Mouse (Mus musculus) kidney, embryonic 15.5 days (tissue): ENCODE measurements around the gene Tmem211. TPM values are rescaled to one million over a fixed set of nuclear protein-coding genes. Genes with fewer than 3 reads are reported as not detected.

Experiments used
- ATAC-seq: fragments of 200-750 bp; cut with Nextera tagmentation; replicated peaks from 2 replicates; pipeline ENCODE4 v1.8.0; 2017; ENCODE audit warnings: moderate TSS enrichment; ENCODE audit not compliant: low FRiP score
- H3K27ac ChIP-seq: fragments of 300-500 bp; sonication (generic); 2 replicates; pipeline ENCODE4 v1.5.1; 2015; ENCODE audit warnings: mild to moderate bottlenecking, inconsistent platforms
- H3K27me3 ChIP-seq: fragments of 300-500 bp; sonication (generic); 2 replicates; pipeline ENCODE4 v1.6.1; 2015; ENCODE audit warnings: inconsistent platforms
- H3K36me3 ChIP-seq: fragments of 300-500 bp; sonication (generic); 2 replicates; pipeline ENCODE4 v1.6.1; 2015; ENCODE audit warnings: inconsistent platforms
- H3K4me1 ChIP-seq: fragments of 300-500 bp; sonication (generic); 2 replicates; pipeline ENCODE4 v1.6.1; 2015; ENCODE audit warnings: inconsistent platforms
- H3K4me2 ChIP-seq: fragments of 300-500 bp; sonication (generic); 2 replicates; pipeline ENCODE4 v1.6.1; 2015; ENCODE audit warnings: moderate library complexity, mild to moderate bottlenecking, inconsistent platforms
- H3K4me3 ChIP-seq: fragments of 300-500 bp; sonication (generic); replicated peaks from 2 replicates; pipeline ENCODE4 v1.5.1; 2015; ENCODE audit warnings: mild to moderate bottlenecking, inconsistent platforms
- H3K9ac ChIP-seq: fragments of 300-500 bp; sonication (generic); 2 replicates; pipeline ENCODE4 v1.6.1; 2015; ENCODE audit warnings: mild to moderate bottlenecking, inconsistent platforms
- H3K9me3 ChIP-seq: fragments of 300-500 bp; sonication (generic); replicated peaks from 2 replicates; pipeline ENCODE4 v1.6.1; 2016; ENCODE audit warnings: inconsistent platforms
- WGBS: fragments of 180-500 bp; shearing (Covaris S2); methylation state at CpG from one replicate; pipeline ENCODE4 v1.1.7; 2015; ENCODE audit warnings: mixed read lengths; 5-methylcytosine and 5-hydroxymethylcytosine counted together
- polyA plus RNA-seq: library from polyadenylated mRNA; unstranded; fragments of >200 nt; fragmentation: Nextera tagmentation; extraction: Ambion mirVana; gene quantifications from 2 replicates; pipeline ENCODE4 v1.2.1, GENCODE M21; 2015

Tmem211 gene
- polyA plus RNA-seq, result 0.19 TPM in 1 of 2 replicates, not detected in the other

DNA sequence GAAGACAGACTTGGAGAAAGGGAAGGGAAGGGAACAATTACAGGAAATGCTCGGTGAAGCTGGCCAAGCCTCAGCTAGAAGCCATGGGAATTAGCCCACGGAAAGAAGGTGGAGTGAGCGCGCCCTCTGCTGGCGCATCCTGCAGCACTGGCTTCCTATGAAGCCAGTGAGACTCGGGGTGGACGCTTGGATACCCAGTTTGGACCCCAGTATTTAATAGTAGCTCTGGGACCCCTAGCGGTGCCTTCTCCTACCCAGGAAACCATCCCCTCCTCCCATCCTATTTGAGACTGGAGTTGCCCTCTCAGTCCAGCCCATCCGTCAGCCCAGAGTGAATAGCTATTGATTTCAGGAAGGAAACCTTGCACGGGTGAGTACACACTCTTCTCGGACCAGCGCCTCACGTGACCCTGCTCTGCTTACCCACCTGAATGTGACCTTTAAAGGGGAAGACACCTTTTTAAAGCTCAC is at the start of gene Tmem211:
Gene Tmem211 (plus strand): TSS at position 278 of the 471 bp plus-strand sequence.
- Histone ChIP-seq H3K9me3 (no peaks in the 10 kb centered on the region), H3K4me2 (peak within 1 kb of the TSS; percentile 53), H3K9ac (peak within 1 kb of the TSS; percentile 23; the same call in 1 of the 2 replicates), H3K4me3 (peak within 1 kb of the TSS; percentile 24), H3K27ac (peak within 1 kb of the TSS; percentile 86), H3K36me3 (no peaks in the 10 kb centered on the region), H3K4me1 (peaks cover 33% of the 10 kb centered on the region), H3K27me3 (no peaks in the 10 kb centered on the region)
- peak; percentile 87 for ATAC-seq
- under 1% methylated on average over 13 of the region's 13 CpGs for WGBS

DNA sequence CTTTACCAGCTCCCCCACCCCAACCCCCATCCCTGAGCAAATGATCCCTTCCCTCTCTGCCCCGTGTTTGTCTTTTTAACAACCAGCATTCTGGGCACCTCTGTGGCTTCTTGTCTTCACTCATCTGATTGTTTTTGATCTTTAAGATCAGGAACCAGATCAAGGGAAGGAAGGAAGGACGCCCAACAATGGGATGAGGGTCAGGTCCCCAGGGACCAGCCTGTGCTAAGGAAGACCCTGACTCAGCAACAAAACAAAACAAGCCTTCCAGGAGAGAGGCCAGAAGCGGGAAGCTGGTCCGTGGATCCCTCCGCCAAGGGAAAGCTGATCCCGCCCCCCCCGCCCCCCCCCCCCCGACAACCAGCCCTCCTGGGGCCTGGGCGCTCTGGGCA is 47.3 kb upstream of the Tmem211 start:
- 2% methylated on average over 7 of the region's 9 CpGs for whole genome bisulfite sequencing
- Histone ChIP-seq H3K4me1 (peaks cover 37% of the 10 kb centered on the region), H3K9ac (peak overlapping the region; percentile 50), H3K4me3 (peak overlapping the region; percentile 33), H3K27ac (peak overlapping the region; percentile 97), H3K27me3 (no peaks in the 10 kb centered on the region), H3K9me3 (no peaks in the 10 kb centered on the region), H3K36me3 (peaks cover 20% of the 10 kb centered on the region), H3K4me2 (peak overlapping the region; percentile 62)
- no peak for ATAC-seq

DNA sequence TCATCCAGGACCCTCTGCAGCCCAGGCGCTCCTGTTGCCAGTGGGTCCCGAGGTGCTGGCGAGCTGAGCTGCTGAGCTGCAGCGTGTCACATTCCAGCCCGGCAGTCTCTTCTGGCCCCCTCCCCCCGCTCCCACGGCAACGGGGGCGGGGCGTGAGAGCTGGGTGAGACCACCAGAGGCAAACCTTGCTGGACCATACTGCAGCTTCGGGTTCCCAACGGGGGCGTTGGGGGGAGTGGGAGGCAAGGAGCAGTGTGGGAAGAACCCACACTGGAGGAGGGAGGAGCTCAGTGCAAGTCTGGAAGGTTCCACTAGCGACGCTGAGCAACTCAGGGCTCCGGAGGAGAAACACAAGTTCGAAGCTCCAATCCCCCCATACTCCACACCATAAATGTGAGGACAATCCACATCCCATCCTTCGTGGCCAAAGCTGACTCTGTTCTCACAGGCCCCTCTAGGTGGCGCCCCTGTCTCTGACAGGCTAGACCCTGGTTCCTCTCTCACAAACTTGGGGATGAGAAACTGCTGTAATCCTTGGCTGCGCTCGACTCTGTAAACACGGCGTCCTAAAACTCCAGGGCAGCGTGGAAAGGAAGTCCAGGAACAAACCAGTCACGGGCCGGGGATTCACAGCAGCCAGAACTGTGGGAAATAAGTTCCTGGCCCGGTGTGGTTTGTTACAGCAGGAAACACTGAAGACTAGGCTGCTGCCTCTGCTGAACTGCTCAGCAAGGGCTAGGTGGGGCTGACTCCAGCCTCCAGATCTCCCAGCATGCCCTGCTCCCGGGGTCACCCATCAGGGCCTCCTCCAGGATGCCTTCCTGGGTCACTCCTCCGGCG is 46.6 kb upstream of the Tmem211 start:
- H3K9me3 ChIP-seq, result no peaks in the 10 kb centered on the region
- peak overlapping the region; percentile 62 for H3K4me2 ChIP-seq
- peak overlapping the region; percentile 50 for H3K9ac ChIP-seq
- H3K27me3 ChIP-seq, result no peaks in the 10 kb centered on the region
- WGBS, result 2% methylated on average over 29 of the region's 30 CpGs
- peak; percentile 82 for ATAC-seq
- peak overlapping the region; percentile 97 for H3K27ac ChIP-seq
- peaks cover 34% of the 10 kb centered on the region for H3K4me1 ChIP-seq
- H3K4me3 ChIP-seq, result peak overlapping the region; percentile 33
- H3K36me3 ChIP-seq, result peaks cover 25% of the 10 kb centered on the region

DNA sequence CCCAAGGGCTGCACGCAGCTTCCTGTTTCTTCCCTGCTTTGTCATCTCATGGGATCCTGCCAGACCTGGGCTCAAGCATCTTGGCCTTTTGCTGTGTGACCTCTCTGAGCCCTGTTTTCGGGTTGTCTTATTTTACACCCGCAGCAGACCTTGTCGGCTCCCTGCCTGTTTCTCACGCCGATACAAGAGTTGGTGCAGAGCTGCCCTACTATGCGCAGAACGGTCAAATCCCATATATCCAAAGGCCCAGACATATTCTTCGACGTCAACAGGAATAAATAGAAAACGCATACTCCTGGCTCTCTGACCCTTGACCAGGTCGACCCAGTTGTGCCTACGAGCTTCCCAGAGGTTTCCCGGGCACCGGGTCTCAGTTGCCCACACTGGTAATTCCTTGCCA is 46.0 kb upstream of the Tmem211 start:
- peak overlapping the region; percentile 50 for H3K9ac ChIP-seq
- H3K27me3 ChIP-seq, result no peaks in the 10 kb centered on the region
- peak overlapping the region; percentile 33; the same call in 1 of the 2 replicates for H3K4me3 ChIP-seq
- 73% methylated on average over 15 of the region's 15 CpGs for WGBS
- peaks cover 25% of the 10 kb centered on the region for H3K36me3 ChIP-seq
- H3K27ac ChIP-seq, result peak overlapping the region; percentile 97
- peak overlapping the region; percentile 62 for H3K4me2 ChIP-seq
- peaks cover 31% of the 10 kb centered on the region for H3K4me1 ChIP-seq
- no peaks in the 10 kb centered on the region for H3K9me3 ChIP-seq
- 0 out of 2 replicates have a peak, but pooled peaks have one; percentile 5 for ATAC-seq

DNA sequence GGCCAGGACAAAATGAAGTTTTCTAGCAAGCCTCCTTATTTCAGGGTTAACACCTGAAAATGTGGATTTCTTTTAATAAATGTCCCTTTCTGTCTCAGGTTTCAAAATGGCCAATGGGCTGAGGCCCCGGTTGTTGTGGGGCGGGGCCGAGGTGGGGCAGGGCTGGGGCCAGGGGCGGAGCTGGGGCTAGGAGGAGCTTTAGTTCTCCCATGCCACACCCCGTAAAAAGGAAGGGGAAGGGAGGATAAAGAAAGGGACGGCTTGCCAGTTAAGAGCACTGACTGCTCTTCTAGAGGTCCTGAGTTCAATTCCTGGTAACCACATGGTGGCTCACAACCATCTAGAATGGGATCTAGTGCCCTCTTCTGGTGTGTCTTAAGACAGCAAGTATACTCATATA is 45.3 kb upstream of the Tmem211 start:
- WGBS, result 35% methylated on average over 6 of the region's 6 CpGs
- ATAC-seq, result no peak
- Histone ChIP-seq H3K27ac (peak overlapping the region; percentile 97), H3K4me1 (peaks cover 31% of the 10 kb centered on the region), H3K4me3 (no peak overlapping the region), H3K9ac (no peak overlapping the region), H3K27me3 (no peaks in the 10 kb centered on the region), H3K9me3 (no peaks in the 10 kb centered on the region), H3K36me3 (peaks cover 28% of the 10 kb centered on the region), H3K4me2 (no peak overlapping the region)

DNA sequence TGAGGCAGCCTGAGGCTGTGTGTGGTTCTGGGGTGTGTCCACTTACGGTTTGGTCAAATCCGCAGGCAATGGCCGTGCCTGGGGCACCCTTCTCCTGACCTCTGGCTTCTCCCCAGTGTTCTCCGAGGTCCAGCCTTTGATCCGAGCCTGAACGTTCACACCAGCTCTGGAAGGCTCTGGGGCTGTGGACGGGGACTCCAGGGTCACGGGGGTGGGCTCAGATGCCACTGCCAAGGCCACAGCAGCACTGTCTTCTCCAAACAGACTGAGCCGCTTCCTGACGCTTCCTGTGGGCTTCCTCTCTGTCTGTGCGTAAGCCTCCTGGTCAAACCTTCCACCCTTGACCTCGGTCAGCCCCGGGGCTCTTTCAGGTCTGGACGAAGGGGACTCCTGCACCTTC is 36.2 kb upstream of the Tmem211 start:
- Histone ChIP-seq H3K4me3 (no peak overlapping the region), H3K27ac (no peak overlapping the region), H3K36me3 (peaks cover 36% of the 10 kb centered on the region), H3K9ac (no peak overlapping the region), H3K4me2 (no peak overlapping the region), H3K4me1 (peaks cover 9% of the 10 kb centered on the region; the same call in 1 of the 2 replicates), H3K27me3 (no peaks in the 10 kb centered on the region), H3K9me3 (no peaks in the 10 kb centered on the region)
- ATAC-seq, result no peak
- 53% methylated on average over 14 of the region's 14 CpGs for WGBS

DNA sequence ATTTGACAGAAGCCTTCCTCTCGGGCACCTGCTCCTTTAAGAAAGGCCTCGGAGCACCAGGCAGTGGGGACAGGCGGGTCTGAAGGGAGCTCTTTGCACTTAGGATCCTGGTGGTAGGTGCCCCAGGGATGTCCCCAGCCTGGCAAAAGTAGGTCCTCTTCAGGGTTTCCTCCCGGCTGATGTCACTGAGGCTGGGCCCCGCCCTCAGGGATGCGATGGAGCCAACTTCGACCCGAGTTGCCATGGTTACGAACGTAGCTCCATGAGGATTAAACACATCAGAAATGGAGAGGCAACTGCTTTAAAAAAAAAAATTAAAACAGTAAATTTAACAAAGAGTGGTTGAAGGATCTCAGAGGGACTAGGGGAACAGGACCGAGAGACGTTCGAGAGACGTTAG is 34.8 kb upstream of the Tmem211 start:
- Histone ChIP-seq H3K27me3 (no peaks in the 10 kb centered on the region), H3K36me3 (peaks cover 32% of the 10 kb centered on the region), H3K9ac (no peak overlapping the region), H3K4me1 (peaks cover 21% of the 10 kb centered on the region), H3K4me2 (no peak overlapping the region), H3K27ac (no peak overlapping the region), H3K4me3 (no peak overlapping the region), H3K9me3 (no peaks in the 10 kb centered on the region)
- ATAC-seq, result no peak
- WGBS, result 79% methylated on average over 14 of the region's 14 CpGs

DNA sequence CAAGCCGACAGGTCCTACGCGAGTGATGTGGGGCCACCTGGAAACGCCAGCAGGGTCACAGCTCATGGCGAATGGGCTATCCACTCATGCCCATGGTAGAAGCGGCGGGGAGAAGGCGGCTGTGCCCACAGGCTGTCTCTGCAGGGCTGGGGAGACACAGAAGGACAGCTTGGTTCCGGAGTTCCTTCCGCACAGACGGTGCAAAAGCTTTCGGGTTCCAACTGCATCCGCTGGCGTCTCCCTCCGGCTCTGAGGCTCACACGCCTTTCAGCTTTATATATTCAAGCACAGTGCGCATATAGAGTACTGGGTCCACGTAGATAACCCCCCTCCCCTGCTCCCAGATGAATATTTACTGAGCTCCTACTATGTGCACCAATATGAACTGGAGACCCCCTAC is 32.9 kb upstream of the Tmem211 start:
- H3K4me3 ChIP-seq, result no peak overlapping the region
- ATAC-seq, result no peak
- H3K27ac ChIP-seq, result no peak overlapping the region
- no peaks in the 10 kb centered on the region for H3K9me3 ChIP-seq
- peaks cover 25% of the 10 kb centered on the region for H3K36me3 ChIP-seq
- H3K4me1 ChIP-seq, result peaks cover 39% of the 10 kb centered on the region
- 89% methylated on average over 18 of the region's 18 CpGs for WGBS
- H3K27me3 ChIP-seq, result no peaks in the 10 kb centered on the region
- no peak overlapping the region for H3K4me2 ChIP-seq
- no peak overlapping the region for H3K9ac ChIP-seq

DNA sequence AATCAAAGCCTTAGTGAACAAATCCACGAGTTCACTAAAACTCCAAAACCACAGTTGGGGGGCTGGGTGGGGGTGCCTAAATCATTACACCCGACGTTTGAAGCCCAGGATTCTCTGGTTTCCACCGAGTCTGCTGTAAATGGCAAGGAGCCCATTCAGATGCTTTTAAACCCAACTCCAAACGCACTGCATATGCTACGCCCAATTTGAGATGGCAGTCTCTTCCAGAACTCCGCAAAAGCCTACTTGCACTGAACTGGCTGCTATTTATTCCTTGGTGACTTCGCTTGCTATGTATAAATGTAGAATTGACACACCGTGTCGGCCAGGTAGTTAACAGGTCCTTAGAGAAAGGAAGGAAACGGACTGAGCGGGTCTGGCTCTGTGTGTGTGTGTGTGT is 31.3 kb upstream of the Tmem211 start:
- 85% methylated on average over 12 of the region's 12 CpGs for WGBS
- H3K9ac ChIP-seq, result no peak overlapping the region
- ATAC-seq, result no peak
- no peaks in the 10 kb centered on the region for H3K27me3 ChIP-seq
- no peaks in the 10 kb centered on the region for H3K9me3 ChIP-seq
- H3K27ac ChIP-seq, result no peak overlapping the region
- H3K4me3 ChIP-seq, result no peak overlapping the region
- H3K36me3 ChIP-seq, result peaks cover 14% of the 10 kb centered on the region
- H3K4me2 ChIP-seq, result no peak overlapping the region
- peaks cover 52% of the 10 kb centered on the region for H3K4me1 ChIP-seq

DNA sequence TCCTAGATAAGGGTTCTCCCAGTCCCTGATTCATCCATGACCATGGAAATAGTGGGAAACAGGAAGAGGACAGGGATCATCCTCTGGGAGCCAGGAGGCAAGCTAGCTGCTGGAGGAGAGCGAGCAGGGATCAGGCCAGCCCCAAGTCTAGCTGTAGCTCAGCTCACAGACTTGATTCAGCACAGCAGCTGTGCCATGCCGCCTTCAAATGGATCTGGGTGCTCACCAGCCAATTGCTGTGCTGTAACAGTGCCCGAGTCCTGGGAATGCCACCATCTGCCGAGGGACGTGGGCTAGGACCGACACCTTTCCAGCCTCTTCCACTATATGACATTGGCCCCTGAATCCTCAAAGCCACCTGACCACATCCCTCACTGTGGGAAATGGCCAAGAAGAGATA is 30.8 kb upstream of the Tmem211 start:
- Histone ChIP-seq H3K36me3 (peaks cover 10% of the 10 kb centered on the region), H3K9me3 (no peaks in the 10 kb centered on the region), H3K4me3 (no peak overlapping the region), H3K9ac (no peak overlapping the region), H3K27me3 (no peaks in the 10 kb centered on the region), H3K27ac (0 out of 2 replicates have a peak overlapping the region, but pooled peaks have one; percentile 2), H3K4me1 (peaks cover 49% of the 10 kb centered on the region), H3K4me2 (no peak overlapping the region)
- no peak for ATAC-seq
- WGBS, result 87% methylated on average over 6 of the region's 6 CpGs

DNA sequence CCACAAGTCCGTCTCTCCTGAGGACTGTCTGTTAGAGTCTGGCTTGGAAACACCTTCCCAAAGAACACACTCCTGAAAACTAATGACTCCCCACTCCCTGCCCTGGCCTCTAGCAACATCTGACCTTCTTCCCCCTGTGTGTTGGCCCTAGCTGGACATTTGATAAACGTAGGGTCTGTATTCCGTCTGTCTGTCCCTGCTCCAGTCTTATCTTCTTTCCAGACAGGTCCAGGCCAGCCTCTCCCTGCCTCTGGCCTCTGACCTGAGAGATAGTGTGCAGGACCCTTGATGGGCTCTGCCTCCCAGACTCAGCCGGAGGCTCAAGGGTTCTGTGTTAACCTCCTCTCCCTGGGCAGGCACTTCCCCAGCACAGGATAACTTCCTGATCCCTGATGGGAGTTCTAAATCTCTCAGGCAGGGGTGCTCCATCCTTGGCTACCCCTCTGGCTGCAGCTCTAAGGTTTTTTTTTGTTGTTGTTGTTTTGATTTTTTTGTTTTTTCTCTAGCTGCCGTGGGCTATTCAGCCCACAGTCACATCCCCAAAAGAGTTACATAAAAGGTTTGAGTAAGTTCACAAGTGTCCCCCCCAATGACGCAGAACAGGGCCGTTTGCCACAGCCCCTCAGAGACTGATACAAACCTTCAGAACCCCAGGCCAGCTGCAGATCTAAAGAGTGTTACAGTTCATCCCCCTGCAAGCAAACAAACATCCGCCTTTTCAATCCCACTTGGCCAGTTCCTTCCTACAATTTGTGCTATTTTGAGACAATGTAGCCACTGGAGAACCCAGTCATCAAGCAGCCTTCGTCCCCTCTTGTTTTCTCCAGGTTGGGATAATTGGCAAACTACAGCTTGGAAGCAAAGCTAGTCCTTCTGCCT is 29.6 kb upstream of the Tmem211 start:
- Histone ChIP-seq H3K27ac (peak overlapping the region; percentile 74), H3K4me1 (peaks cover 48% of the 10 kb centered on the region), H3K36me3 (no peaks in the 10 kb centered on the region), H3K9me3 (no peaks in the 10 kb centered on the region), H3K4me2 (no peak overlapping the region), H3K4me3 (no peak overlapping the region), H3K9ac (no peak overlapping the region), H3K27me3 (no peaks in the 10 kb centered on the region)
- 0 out of 2 replicates have a peak, but pooled peaks have one; percentile 33 for ATAC-seq
- 44% methylated on average over 9 of the region's 9 CpGs for WGBS
